Mouse (Mus musculus) myocyte (in vitro differentiated cells): ENCODE results near the gene Rbbp4.

Experiments
- E2F4 ChIP-seq: IDR thresholded peaks from one replicate; pipeline ENCODE4 v1.6.1; 2011; ENCODE audit warnings: mild to moderate bottlenecking, control low read depth, moderate library complexity; ENCODE audit not compliant: insufficient read depth
- MAX ChIP-seq: IDR thresholded peaks from one replicate; pipeline ENCODE4 v1.6.1; 2011; ENCODE audit warnings: low read depth, mild to moderate bottlenecking, control low read depth
- MYOD1 ChIP-seq, 3 experiments: IDR thresholded peaks; one replicate each; pipeline ENCODE4 v1.6.1; 2011; ENCODE audit warnings: control low read depth in 2 of 3, low read depth in 2 of 3, mild to moderate bottlenecking in 2 of 3, moderate library complexity in 1 of 3; ENCODE audit not compliant: insufficient read length in 2 of 3, control insufficient read depth in 1 of 3
- MYOG ChIP-seq, 3 experiments: IDR thresholded peaks; one replicate each; pipeline ENCODE4 v1.6.1; 2011; ENCODE audit warnings: control low read depth in 2 of 3, low read depth in 2 of 3, mild to moderate bottlenecking in 2 of 3; ENCODE audit not compliant: insufficient read length in 2 of 3, control insufficient read depth in 1 of 3, insufficient read depth in 1 of 3
- POLR2A ChIP-seq: IDR thresholded peaks from one replicate; pipeline ENCODE4 v1.6.1; 2011; ENCODE audit warnings: low read depth, mild to moderate bottlenecking, control low read depth, moderate library complexity; ENCODE audit not compliant: insufficient read length
- USF1 ChIP-seq: IDR thresholded peaks from one replicate; pipeline ENCODE4 v1.6.1; 2011; ENCODE audit warnings: low read depth, mild to moderate bottlenecking, control low read depth, moderate library complexity

DNA sequence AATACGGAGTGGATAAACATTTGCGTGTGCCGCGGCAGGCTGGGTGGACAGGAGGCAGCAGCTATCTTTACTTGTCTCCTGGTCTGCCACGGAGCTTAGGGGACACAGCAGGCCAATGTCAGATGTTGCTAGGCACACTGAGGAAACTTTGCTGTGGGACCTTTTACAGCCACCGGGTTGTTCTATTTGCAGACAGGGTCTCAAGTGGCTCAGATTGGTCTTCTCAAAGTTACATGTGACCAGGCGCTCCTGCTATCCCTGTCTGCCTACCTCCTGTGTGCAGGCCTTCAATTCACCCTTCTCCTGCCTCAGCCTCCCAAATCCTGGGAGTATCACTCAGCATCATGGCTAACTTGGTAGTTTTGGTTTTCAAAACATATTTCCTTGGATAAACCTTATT is 39.1 kb downstream of the Rbbp4 start:
- TF ChIP-seq MYOG (IDR thresholded peaks at IDR 0.05; ENCODE audit: control insufficient read depth in 1 of 3, insufficient read depth in 1 of 3, insufficient read length in 2 of 3, low read depth in 2 of 3), result no peak
- no peak for TF ChIP-seq MAX
- no peak for TF ChIP-seq POLR2A
- TF ChIP-seq E2F4, result no peak
- no peak for TF ChIP-seq USF1
- no peak for TF ChIP-seq MYOD1 (IDR thresholded peaks at IDR 0.05; ENCODE audit: control insufficient read depth in 1 of 3, insufficient read length in 2 of 3, low read depth in 2 of 3)
